Mouse (Mus musculus): Measurements from ENCODE around the gene H2afy.

H2afy gene

DNA sequence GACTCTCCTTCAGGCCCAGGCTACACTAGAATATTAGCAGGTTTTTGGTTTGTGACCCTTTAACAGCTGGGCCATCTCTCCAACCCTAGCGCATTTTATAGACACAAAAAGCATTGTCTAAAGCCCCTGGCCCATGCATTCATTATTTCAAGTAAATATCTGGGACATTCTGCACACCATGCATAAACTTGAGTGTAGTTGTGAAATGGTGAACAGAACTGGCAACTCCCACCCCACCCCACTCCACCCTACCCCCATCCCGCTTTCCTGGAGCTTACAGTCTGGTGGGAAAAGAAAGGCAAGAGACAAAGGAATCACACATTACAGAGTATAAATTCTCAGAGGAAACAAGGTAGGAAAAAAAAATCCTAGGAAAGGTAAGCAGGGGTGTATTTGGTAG, at the start of gene H2afy:
Gene H2afy, minus strand, starts transcription at position 162 of the 400 bp plus-strand sequence.
- no peak for DNase-seq

- no peak for DNase-seq
These were observed 47.5 kb upstream of the H2afy start for GRCm38 (mm10) chr13:56183687-56184086.

GRCm38 (mm10) chr13:56181424-56181823, 45.3 kb upstream of the H2afy start:
- peak; percentile 88 for DNase-seq

DNA sequence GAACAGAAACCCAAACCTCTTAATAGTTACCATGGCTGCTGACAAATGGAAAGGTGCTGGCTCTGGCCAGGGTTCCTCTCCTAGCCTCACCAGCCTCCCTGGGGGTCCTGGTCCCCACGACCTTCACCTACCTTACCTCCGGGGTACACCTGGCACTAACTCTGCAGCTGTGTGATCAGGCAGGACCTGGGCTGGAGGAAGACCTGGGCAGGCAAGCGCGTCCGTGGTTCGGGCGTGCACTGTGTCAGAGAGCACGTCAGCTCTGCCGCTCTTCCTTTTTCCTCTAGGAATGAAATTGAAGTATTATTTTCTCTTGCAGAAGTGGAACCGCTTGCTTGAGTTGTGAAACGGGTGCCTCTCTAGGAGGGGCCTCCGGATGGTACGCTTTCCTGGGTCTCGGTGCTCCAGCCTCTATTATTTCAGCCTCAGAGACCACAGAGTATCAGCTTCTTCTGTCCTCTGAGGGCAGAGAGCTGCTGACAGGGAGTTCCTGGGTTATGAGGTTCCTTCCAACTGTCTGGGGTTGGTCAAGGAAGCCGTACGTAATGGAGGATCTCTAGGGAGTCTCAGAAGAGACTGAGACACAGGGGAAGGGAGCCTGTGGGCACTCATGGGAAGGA, 42.4 kb upstream of the H2afy start, which contains the start of gene Tifab:
Gene Tifab, minus strand, starts transcription at position 470 of the 620 bp plus-strand sequence.
- DNase-seq, result peak; percentile 71

- DNase-seq, result no peak
These were observed 40.1 kb upstream of the H2afy start for GRCm38 (mm10) chr13:56176310-56176709.

DNA sequence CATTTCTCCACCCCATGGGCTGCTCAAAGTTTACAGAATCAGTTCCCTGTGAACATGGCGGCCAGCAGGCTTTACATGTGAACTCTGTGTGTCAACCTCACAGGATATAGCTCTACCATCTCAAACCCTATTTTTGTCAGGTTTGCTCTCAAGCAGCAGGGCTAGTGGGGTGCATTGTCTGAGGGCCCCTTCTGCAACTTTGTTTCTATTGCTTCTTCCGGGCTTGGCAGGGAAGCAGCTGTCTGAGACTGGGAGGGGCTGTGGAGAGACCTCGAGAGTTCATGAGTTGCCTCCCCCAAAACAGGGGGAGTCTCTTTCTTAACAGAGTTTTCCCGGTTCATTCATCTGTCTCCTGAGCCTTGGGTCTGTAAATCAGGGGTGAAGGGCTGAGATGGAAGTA, 39.7 kb upstream of the H2afy start:
- DNase-seq, result no peak

- DNase-seq, result peak; percentile 60
These were observed 36.9 kb upstream of the H2afy start for GRCm38 (mm10) chr13:56172901-56173545.

DNA sequence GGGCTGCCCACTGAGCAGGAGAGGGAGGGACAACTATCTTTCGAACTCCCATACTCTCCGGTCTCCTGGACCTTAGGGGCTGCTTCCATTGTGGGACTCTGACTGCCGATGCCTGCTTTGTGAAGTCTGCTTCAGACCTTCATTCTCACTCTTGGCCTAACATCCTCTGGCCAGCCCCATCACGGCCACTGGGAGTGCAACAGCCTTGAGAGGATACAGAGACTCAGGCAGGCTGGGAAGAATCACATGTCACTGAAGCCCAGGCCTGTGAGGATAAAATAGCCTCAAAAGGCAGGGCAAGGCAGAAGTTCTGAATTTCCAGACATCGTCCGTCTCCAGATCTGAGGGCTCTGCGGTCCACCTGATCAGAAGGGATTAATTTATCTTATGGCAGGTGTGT, 35.9 kb upstream of the H2afy start:
- no peak for DNase-seq

- DNase-seq, result no peak
These were observed 32.2 kb upstream of the H2afy start for GRCm38 (mm10) chr13:56168403-56168781.

DNA sequence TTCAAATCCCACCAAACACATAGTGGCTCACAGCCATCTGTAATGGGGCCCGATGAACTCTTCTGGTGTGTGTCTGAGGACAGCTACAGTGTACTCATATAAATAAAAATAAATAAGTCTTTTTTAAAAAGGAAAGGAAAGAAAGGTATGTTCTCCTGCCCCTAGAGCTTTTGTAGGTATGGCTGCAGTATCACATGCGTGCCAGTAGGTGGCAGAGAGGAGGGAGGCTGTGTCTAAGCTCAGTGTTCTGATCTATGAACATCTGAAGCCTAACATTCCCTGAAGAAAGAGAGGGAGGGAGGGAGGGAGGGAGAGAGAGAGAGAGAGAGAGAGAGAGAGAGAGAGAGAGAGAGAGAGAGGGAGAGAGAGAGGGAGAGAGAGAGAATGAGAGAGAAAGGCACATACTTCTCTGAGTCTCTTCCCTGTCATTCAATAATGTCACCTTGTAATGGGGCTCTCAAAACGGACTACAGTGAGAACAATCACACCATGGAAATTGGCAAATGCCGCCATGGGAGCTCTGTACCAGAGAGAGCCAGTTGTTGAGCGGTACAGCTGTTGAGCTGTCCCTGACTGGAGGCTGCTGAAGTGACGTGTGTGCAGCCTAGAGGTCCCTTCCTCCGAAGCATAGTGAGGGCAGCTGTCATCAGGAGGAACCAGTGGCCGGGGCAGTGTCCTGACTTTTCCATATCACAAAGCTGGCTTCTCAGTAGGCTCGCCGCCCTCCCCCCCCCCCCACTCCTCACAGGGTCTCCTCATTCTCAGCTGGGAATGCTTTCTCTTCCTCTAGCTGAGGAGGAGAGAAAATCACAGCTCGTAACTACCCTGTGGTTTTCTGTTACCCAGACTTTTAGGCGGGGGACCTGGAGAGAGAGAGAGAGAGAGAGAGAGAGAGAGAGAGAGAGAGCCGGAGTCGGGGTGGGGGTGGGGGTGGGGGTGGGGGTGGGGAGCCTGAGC, 31.6 kb upstream of the H2afy start:
- peak; percentile 54 for DNase-seq

GRCm38 (mm10) chr13:56165561-56165960, 29.4 kb upstream of the H2afy start:
- no peak for DNase-seq

- no peak for DNase-seq
These were observed 28.2 kb upstream of the H2afy start for GRCm38 (mm10) chr13:56164372-56164771.

DNA sequence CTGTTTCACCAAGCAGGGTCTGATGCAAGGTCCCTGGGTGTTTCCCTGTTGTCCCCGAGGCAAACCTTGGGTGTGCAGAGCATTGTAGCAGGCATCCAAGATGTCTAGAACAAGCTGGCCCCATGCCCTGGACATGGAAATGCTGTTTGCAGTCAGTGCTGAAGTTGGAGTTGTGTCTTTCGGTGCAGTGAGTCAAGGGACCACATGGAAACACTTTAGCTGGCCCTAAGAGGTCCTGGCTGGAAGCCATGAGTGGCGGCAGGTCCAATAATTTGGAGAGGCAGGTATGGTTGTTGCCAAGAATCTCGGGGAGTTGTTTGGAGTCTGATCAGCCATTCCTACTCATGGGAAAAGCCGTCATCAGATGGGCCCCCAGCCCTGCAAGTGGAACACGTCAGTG, 27.6 kb upstream of the H2afy start:
- DNase-seq, result no peak

DNA sequence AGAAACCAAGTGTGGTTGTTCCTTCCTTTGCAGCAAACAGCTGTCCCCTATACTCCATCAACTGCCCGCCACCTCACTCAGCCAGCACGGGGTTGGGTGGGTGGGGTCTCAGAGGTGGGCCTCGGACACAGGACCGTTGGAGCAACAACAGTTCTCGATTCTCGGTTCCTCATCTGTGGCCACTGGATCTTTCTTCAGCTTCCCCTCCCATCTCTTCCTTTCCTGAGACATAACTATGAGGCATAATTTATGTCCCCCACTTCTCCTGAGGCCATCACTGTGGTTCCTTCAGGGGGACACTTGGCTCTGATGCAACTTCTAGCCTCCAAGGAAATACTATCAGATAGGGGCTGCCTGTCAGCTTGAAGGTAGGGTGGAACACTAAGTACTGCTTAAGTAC, 26.7 kb upstream of the H2afy start:
- DNase-seq, result no peak

DNA sequence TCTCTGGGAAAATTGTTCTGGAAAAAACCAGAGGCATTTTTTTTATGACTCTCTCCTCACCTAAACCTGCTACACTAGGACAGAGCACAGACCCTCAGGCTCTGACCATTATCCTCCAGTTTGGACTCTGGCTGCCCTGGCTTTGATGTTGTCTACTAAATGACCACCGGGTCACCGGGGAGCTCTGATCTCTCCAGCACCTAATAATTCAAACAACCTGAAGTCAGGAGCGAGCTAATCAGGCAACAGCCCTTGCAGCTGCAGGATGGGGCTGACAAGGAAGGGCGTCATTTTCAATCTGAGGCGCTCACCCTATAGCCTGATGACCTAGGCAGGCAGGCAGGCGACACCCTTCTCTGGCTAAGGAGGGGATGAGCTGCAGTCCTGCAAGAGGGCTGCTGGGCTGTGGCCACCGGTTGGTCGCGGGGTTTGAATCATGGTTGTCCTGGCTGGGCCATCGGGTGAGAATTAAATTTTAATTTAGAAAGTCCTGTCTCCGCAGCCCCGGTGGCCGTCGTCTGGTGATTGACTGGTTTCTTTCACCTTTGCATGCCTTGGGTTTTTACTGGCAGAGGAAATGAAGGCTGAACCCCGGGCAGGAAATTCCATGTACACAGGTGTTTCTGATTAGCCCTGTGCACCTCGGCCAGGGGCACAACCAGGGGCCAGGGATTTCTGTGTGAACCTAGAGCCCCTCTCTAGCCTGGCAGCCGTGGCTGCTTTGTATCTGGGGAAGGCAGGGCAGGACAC, 23.6 kb upstream of the H2afy start:
- no peak for DNase-seq

- no peak for DNase-seq
These were observed 22.9 kb upstream of the H2afy start for GRCm38 (mm10) chr13:56159016-56159601.

DNA sequence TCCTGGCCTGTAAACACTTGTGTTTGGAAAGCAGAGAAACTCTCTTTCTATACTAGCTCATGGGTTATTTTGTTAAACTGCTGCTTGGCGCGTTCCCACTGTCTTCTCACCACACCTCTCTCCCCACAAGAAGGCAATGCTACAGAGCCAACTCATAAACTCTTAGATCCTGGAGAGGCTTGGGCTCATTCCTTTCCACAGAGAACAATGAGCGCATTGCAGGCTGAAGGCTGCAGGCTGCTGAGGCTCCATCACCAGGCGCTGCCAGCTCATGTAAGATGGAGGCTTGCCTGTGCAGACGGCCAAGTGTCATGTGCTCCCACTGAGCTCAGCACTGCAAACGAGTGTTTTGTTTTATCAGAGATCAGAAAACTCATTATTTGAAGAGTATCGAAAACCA, 19.5 kb upstream of the H2afy start:
- DNase-seq, result no peak

- DNase-seq, result no peak
These were observed 18.9 kb upstream of the H2afy start for GRCm38 (mm10) chr13:56155048-56155447.

DNA sequence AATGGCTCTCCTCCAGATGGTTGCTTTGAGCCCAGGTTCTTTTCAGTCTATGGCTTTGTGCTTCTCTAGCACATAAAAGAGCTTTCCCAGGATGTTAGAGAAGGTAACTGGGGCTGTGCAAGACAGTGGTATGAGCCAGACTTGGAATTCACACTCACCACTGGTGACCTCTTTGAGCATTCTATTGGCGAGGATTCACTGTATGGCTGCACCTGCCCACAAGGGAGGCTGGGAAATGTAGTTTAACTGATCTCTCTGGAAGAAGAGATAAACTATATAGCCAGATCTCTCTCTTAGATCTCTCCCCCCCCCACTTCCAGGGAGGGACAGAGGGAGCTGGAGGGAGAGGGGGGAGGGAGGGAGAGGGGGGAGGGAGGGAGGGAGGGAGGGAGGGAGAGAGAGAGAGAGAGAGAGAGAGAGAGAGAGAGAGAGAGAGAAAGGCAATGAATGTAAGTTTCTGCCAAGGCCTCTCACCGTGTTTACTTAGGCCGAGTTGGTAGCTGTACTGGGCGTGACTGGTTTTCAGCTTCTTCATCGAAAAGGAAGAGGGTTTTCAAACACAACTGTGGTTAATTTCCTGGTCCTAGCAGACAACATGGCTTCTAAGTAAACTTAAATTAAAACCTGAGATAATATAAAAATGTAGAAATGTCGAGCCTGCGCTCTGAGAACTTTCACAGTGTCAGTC, 16.8 kb upstream of the H2afy start:
- DNase-seq, result no peak

DNA sequence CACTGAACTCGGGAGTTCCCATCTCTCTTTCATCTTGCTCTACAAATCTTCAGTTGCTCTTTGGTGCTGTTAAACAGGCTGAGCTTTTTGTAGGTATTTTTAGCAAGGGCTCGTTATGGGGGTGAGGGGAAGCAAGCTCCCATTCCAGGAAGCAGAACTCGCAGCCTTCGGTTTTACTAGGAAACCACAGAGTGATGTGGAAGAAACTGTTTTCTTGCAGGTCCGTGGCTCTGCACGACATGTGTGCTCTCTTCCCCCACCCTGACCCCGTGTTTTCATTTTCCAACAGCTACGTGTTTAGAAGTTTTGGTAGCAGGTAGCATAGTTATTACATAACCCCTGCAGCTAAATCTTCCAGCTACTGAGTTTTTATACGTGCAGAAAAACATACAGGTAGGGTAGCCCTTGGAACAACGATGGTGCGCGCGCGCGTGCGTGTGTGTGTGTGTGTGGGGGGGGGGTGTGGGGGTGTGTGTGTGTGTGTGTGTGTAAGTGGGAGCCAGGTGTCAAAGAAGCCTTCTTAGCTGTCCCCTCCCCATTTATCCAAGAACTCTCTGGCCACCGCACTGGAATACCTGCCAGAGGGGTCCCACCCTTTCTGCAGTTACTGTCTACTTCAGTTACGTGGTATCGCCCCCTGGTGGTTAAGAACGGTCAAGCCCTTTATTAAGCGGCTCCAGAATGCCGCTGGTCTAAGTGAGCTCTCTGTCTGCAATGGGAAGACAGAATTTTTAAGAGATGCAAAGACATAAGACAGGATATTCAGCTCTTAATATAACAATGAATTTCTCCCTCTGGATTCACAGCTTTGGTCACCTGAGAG, 15.5 kb upstream of the H2afy start:
- no peak for DNase-seq

GRCm38 (mm10) chr13:56145523-56145922, 9.4 kb upstream of the H2afy start:
- DNase-seq, result no peak

Measured in layer of hippocampus, adult 9-11 months (tissue).